Mouse (Mus musculus): Measurements from ENCODE around the gene Il1rl2. TPM values are rescaled to one million over a fixed set of nuclear protein-coding genes. Genes with fewer than 3 reads are reported as not detected.

Il1rl2 gene
- total and polyA plus RNA-seq, 2 experiments from 2014 or later: 0.82 to 0.84 TPM

DNA sequence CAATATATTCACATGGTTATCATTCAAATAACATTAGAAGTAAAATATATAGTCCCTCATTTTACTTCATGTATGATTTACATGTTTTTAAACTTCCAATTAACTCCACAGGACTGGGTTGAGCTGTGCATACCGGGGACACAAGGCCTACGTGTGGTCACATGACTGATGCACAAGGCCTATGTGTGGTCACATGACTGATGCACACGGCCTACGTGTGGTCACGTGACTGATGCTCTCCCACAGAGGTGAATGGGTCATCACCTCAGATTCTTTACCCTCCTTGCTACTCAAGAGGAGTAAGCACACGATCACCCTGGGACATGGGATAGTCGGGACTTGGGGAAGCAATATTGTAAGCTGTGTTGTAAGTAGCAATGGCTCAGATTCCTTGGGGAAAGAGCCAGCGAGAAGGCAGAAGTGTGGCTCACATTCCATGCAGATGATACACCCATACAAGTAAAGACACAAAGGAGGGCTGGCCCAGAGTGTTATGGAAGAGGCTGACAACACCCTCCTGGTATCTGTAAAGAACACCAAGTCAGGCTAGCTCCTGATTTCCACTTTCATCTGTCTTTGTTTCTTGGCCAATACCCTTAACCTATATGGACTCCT lies 60.6 kb downstream of the Il1rl2 start:
- Histone ChIP-seq H3K9ac (replicated peaks; ENCODE audit: low read length, poor library complexity, severe bottlenecking) (no peak overlapping the region), H3K36me3 (ENCODE audit: insufficient read depth, low read length) (no peaks in the 10 kb centered on the region), H3K9me3 (ENCODE audit: low read length) (no peaks in the 10 kb centered on the region), H3K4me1 (ENCODE audit: insufficient read depth, low read length) (no peaks in the 10 kb centered on the region), H3K27ac (ENCODE audit: low read depth, low read length) (no peak overlapping the region), H3K4me2 (ENCODE audit: low read depth, low read length, poor library complexity, severe bottlenecking) (no peak overlapping the region), H3K4me3 (ENCODE audit: low read depth, low read length) (no peak overlapping the region), H3K27me3 (ENCODE audit: insufficient read depth, low read length) (no peaks in the 10 kb centered on the region)
- WGBS: 94% methylated on average over 8 of the region's 8 CpGs
- ATAC-seq (ENCODE audit: low FRiP score) (no peak), DNase-seq (ENCODE audit: low spot score) (no peak)
- TF ChIP-seq CTCF (IDR thresholded peaks at IDR 0.05): no peak

DNA sequence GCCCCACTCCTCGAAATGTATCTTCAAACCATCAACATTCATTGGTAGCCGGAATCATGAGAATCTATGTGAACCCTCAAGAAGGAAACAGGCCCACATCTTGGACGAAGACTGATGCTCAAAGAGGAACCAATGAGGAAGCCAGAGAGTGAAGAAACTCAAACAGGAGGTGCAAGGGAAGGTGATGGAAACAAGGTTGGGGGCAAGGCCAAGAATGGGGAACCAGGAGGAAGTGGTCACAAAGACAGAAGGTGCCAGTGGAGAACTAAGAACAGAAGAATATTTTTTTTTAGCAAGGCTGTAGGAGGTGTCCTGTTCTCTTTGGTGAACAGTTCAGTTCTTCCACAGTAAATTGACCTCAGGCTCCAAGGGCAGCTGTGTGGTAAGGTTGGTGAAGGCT lies 67.0 kb downstream of the Il1rl2 start:
- DNase-seq (ENCODE audit: low spot score): no peak
- Histone ChIP-seq H3K4me2 (ENCODE audit: low read depth, low read length, poor library complexity, severe bottlenecking) (no peak overlapping the region), H3K4me1 (ENCODE audit: insufficient read depth, low read length) (no peaks in the 10 kb centered on the region), H3K9me3 (ENCODE audit: low read length) (no peaks in the 10 kb centered on the region), H3K27me3 (ENCODE audit: insufficient read depth, low read length) (no peaks in the 10 kb centered on the region), H3K9ac (replicated peaks; ENCODE audit: low read length, poor library complexity, severe bottlenecking) (no peak overlapping the region), H3K27ac (ENCODE audit: low read depth, low read length) (no peak overlapping the region), H3K36me3 (ENCODE audit: insufficient read depth, low read length) (no peaks in the 10 kb centered on the region), H3K4me3 (ENCODE audit: low read depth, low read length) (no peak overlapping the region)
- 89% methylated on average over 3 of the region's 3 CpGs for WGBS
- no peak for ATAC-seq (ENCODE audit: low FRiP score)
- TF ChIP-seq CTCF (IDR thresholded peaks at IDR 0.05): no peak

DNA sequence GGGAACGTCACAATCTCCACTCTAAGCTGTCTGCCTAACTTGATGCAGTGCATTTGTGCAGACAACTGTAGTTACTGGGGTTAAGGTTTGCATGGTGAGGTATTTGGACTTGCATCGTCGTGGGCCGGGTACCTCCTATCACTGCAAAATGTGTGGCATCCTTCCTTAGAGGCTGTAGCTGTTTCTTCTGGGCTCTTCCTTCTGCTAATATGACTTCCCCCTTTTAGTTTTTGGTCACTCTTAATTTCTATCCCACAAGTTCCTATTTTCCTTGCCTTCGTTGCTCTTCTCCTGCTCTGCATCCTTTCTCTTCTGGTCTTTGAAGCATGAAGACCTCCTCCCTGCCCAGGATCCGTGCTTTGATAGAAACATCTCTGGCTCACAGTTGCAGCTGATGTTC lies 68.1 kb downstream of the Il1rl2 start:
- no peak overlapping the region for H3K4me2 ChIP-seq (ENCODE audit: low read depth, low read length, poor library complexity, severe bottlenecking)
- no peaks in the 10 kb centered on the region for H3K4me1 ChIP-seq (ENCODE audit: insufficient read depth, low read length)
- no peak for TF ChIP-seq CTCF (IDR thresholded peaks at IDR 0.05)
- no peak overlapping the region for H3K9ac ChIP-seq (replicated peaks; ENCODE audit: low read length, poor library complexity, severe bottlenecking)
- H3K27me3 ChIP-seq (ENCODE audit: insufficient read depth, low read length): no peaks in the 10 kb centered on the region
- ATAC-seq (ENCODE audit: low FRiP score) (no peak), DNase-seq (ENCODE audit: low spot score) (no peak)
- H3K9me3 ChIP-seq (ENCODE audit: low read length): no peaks in the 10 kb centered on the region
- no peak overlapping the region for H3K4me3 ChIP-seq (ENCODE audit: low read depth, low read length)
- WGBS: 76% methylated on average over 6 of the region's 6 CpGs
- H3K36me3 ChIP-seq (ENCODE audit: insufficient read depth, low read length): no peaks in the 10 kb centered on the region
- no peak overlapping the region for H3K27ac ChIP-seq (ENCODE audit: low read depth, low read length)

DNA sequence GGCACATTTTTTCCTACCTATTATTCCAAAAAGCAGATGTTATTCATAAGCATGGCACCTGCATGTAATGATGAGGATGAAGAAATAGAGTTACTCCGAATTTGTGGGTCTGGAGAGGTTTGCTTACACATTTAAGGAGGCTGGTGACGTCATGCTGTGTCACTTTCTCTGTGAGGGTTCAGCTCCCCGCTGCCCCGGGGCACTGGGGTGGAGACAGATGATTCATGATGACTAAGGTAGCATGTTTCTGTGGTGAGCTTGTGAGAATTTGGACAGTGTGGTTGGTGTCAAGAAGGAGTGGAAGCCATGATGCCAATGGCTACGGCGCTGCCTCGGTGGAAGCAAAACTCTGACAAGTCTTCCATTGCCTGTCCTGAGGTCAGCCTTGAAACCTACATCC lies 68.8 kb downstream of the Il1rl2 start:
- TF ChIP-seq CTCF (IDR thresholded peaks at IDR 0.05): no peak
- Histone ChIP-seq H3K4me3 (ENCODE audit: low read depth, low read length) (no peak overlapping the region), H3K4me1 (ENCODE audit: insufficient read depth, low read length) (no peaks in the 10 kb centered on the region), H3K27me3 (ENCODE audit: insufficient read depth, low read length) (no peaks in the 10 kb centered on the region), H3K36me3 (ENCODE audit: insufficient read depth, low read length) (no peaks in the 10 kb centered on the region), H3K4me2 (ENCODE audit: low read depth, low read length, poor library complexity, severe bottlenecking) (no peak overlapping the region), H3K9me3 (ENCODE audit: low read length) (no peaks in the 10 kb centered on the region), H3K27ac (ENCODE audit: low read depth, low read length) (no peak overlapping the region), H3K9ac (replicated peaks; ENCODE audit: low read length, poor library complexity, severe bottlenecking) (no peak overlapping the region)
- no peak for ATAC-seq (ENCODE audit: low FRiP score)
- 90% methylated on average over 7 of the region's 7 CpGs for whole genome bisulfite sequencing
- DNase-seq (ENCODE audit: low spot score): no peak

DNA sequence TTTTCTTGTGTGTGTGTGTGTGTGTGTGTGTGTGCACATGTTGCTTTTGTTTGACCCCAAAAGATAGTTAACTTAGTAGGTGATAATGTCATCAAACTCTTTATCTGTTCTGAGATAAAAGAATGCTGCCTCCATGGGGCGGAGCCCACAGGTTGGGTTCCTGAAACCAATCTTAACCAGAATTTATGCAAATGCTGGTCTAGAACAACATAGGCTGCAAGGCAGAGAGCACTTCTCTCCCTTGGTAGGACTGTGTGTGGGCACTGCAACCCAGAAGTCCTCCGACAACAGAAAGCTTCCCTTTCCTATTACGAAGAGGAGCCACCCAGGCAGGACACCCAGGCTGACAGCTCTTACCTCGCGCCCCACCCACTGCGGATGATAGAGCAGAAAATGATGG lies 75.2 kb downstream of the Il1rl2 start:
- no peaks in the 10 kb centered on the region for H3K36me3 ChIP-seq (ENCODE audit: insufficient read depth, low read length)
- DNase-seq (ENCODE audit: low spot score) (no peak), ATAC-seq (ENCODE audit: low FRiP score) (no peak)
- no peak overlapping the region for H3K4me2 ChIP-seq (ENCODE audit: low read depth, low read length, poor library complexity, severe bottlenecking)
- H3K4me3 ChIP-seq (ENCODE audit: low read depth, low read length): no peak overlapping the region
- TF ChIP-seq CTCF (IDR thresholded peaks at IDR 0.05): no peak
- H3K9me3 ChIP-seq (ENCODE audit: low read length): no peaks in the 10 kb centered on the region
- no peak overlapping the region for H3K27ac ChIP-seq (ENCODE audit: low read depth, low read length)
- H3K4me1 ChIP-seq (ENCODE audit: insufficient read depth, low read length): no peaks in the 10 kb centered on the region
- no peaks in the 10 kb centered on the region for H3K27me3 ChIP-seq (ENCODE audit: insufficient read depth, low read length)
- WGBS: 95% methylated on average over 6 of the region's 6 CpGs
- H3K9ac ChIP-seq (replicated peaks; ENCODE audit: low read length, poor library complexity, severe bottlenecking): no peak overlapping the region

DNA sequence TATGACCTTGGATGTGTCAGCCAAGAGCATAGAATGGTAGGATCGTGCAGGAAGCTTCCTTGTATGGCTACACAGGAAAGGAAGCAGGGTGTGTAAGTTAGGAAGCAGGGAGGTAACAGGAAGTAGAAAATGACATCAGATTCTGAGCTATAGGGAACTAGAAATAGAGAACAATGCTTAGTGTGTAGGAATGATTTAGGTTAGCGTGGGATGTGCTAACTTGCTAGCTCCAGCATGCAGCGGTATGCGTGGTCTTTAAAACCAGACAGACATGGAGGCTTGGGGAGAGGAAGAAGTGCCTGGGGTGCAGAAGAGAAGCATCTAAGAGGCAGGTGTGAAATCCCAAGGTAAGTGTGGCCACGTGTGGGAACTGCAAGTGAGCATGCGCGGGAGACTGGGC lies 80.3 kb downstream of the Il1rl2 start:
- DNase-seq (ENCODE audit: low spot score) (no peak), ATAC-seq (ENCODE audit: low FRiP score) (no peak)
- H3K27ac ChIP-seq (ENCODE audit: low read depth, low read length): no peak overlapping the region
- 87% methylated on average over 7 of the region's 7 CpGs for WGBS
- H3K9ac ChIP-seq (replicated peaks; ENCODE audit: low read length, poor library complexity, severe bottlenecking): no peak overlapping the region
- H3K4me2 ChIP-seq (ENCODE audit: low read depth, low read length, poor library complexity, severe bottlenecking): no peak overlapping the region
- no peaks in the 10 kb centered on the region for H3K9me3 ChIP-seq (ENCODE audit: low read length)
- no peaks in the 10 kb centered on the region for H3K36me3 ChIP-seq (ENCODE audit: insufficient read depth, low read length)
- TF ChIP-seq CTCF (IDR thresholded peaks at IDR 0.05): no peak
- no peaks in the 10 kb centered on the region for H3K4me1 ChIP-seq (ENCODE audit: insufficient read depth, low read length)
- H3K4me3 ChIP-seq (ENCODE audit: low read depth, low read length): no peak overlapping the region
- no peaks in the 10 kb centered on the region for H3K27me3 ChIP-seq (ENCODE audit: insufficient read depth, low read length)

All from midbrain, postnatal 0 days (tissue).